In the genomic region with DNA sequence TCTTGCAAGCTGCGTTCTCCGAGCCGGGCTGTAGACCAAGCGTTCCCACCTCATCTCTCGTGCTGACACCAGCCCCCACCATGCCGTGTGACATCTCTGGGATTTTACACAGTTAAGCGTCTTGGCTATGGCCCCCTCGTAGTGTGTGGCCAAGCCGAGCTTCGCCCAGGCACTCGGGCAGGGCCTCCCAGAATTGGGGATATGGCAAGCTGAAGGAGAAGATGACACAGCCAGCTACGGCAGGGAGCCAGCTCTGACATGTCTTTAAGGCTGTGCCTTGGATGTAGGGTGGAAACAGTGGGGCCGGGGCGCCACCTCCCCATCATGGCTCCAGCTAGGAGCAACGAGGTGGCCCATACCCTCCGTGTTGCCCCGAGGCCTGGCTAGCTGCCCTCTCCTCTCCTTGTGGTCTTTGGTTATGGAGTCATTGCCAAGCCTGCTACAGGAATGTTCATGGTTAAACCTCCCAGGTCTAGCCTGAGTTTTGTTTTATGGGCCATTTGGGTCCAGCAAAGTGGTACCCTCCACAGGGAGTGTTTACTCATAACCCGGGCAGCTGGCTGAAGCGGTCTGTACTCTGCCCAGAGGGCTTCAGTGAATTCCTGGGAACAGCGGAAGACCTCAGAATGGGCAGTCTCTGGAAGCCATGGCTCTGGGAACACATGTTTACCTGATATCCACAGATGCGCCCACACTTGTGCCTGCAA, we compare ENCODE assay signal across 14 mouse cellular contexts.
DNase-seq lines count a peak whose midpoint lies in the region; ATAC-seq lines count a peak whose summit lies in the region.
"Had no signal": no experiment of that assay in that cellular context is flagged by ENCODE, and none has a peak within 500 bp of the region (broad histone marks: within the 10 kb centered on the region; RNA-seq: fewer than 3 reads in every experiment).

No protein-coding gene starts in this region.

- WGBS in limb, embryonic 11.5 days: 80% methylated on average over 21 of the region's 21 CpGs

- DNase-seq in cerebellum, postnatal 10 days: peak; percentile 81 to 85
- no peak for DNase-seq in cerebellum, adult 9-10 months
- peak; percentile 86 for DNase-seq in left cerebral cortex, postnatal 4 days
- DNase-seq in left cerebral cortex, adult 9 months (ENCODE audit: low spot score in 2 of 2): no peak
- DNase-seq in brain, adult 2 months (ENCODE audit: low read depth, low spot score): peak; percentile 43
- DNase-seq in limb, embryonic 11.5 days (ENCODE audit: low spot score): no peak
- DNase-seq in thymus, postnatal 14 days: no peak
- DNase-seq in MN1 (ENCODE audit: low spot score): no peak
- DNase-seq: adrenal gland, postnatal 25 days; kidney, postnatal 14 days had no signal

- no peaks in the 10 kb centered on the region for H3K9me3 ChIP-seq in limb, embryonic 11.5 days (ENCODE audit: control insufficient read depth, low read length)

- intact Hi-C loops in left cerebral cortex, postnatal 4 days (cut with DNase I): no loop called here

- H3K4me3 ChIP-seq in limb, embryonic 11.5 days (ENCODE audit: low read depth, low read length): no peak overlapping the region

- H3K36me3 ChIP-seq in limb, embryonic 11.5 days (ENCODE audit: control insufficient read depth, insufficient read depth, low read length): no peaks in the 10 kb centered on the region

- H3K4me1 ChIP-seq in limb, embryonic 11.5 days (ENCODE audit: control insufficient read depth, insufficient read depth, low read length): peaks cover 14% of the 10 kb centered on the region

- H3K27me3 ChIP-seq in limb, embryonic 11.5 days (ENCODE audit: control insufficient read depth, insufficient read depth, low read length): no peaks in the 10 kb centered on the region

- peak overlapping the region; percentile 18; the same call in 1 of the 2 replicates for H3K27ac ChIP-seq in limb, embryonic 11.5 days (replicated peaks; ENCODE audit: low read depth, low read length)
- H3K27ac ChIP-seq: stomach, postnatal 0 days had no signal

- H3K9ac ChIP-seq in limb, embryonic 11.5 days (ENCODE audit: low read length): no peak overlapping the region

- no peak for ATAC-seq in limb, embryonic 11.5 days (ENCODE audit: insufficient number of reproducible peaks, low FRiP score, low TSS enrichment, low read depth)
- ATAC-seq: intestine, embryonic 16.5 days had no signal

- H3K4me2 ChIP-seq in limb, embryonic 11.5 days (ENCODE audit: low read depth, severe bottlenecking): no peak overlapping the region
- H3K4me2 ChIP-seq: liver, embryonic 11.5 days; midbrain, embryonic 11.5 days had no signal

Comparison
In these comparisons a context has a peak if more than half of its experiments do, and no peak if none do; other contexts are left out.
1. DNase-seq: peak in cerebellum, postnatal 10 days (2 of 2), left cerebral cortex, postnatal 4 days (single experiment) and brain, adult 2 months (single experiment); none in cerebellum, adult 9-10 months (single experiment), left cerebral cortex, adult 9 months (0 of 2), limb, embryonic 11.5 days (single experiment), thymus, postnatal 14 days (single experiment) and MN1 (single experiment).